Mouse (Mus musculus): ENCODE results near the gene Fkbpl.

- no peak for TF ChIP-seq TAL1 (IDR thresholded peaks at IDR 0.05; ENCODE audit: low read length)
- no peak for TF ChIP-seq GATA1 (IDR thresholded peaks at IDR 0.05; ENCODE audit: low read length)
Observed at GRCm38 (mm10) chr17:34644608-34645007, at the start of gene Fkbpl.
